Mouse (Mus musculus) thymus, postnatal 0 days (tissue): ENCODE data around the gene Mmp20. TPM values are rescaled to one million over a fixed set of nuclear protein-coding genes. Genes with fewer than 3 reads are reported as not detected.
A peak's percentile ranks its signal among the peaks of the same experiment; 100 is the strongest.

Experiments used
- DNase-seq: peaks from one replicate; pipeline ENCODE4 v3.0.0-alpha.2; 2015; ENCODE audit warnings: low spot score
- polyA plus RNA-seq: library from polyadenylated mRNA; unstranded; fragments of >200 nt; fragmentation: Nextera tagmentation; extraction: Ambion mirVana; gene quantifications from 2 replicates; pipeline ENCODE4 v1.2.1, GENCODE M21; 2015

The Mmp20 gene
- polyA plus RNA-seq, 1 experiment from 2014 or later = 0.08 TPM

DNA sequence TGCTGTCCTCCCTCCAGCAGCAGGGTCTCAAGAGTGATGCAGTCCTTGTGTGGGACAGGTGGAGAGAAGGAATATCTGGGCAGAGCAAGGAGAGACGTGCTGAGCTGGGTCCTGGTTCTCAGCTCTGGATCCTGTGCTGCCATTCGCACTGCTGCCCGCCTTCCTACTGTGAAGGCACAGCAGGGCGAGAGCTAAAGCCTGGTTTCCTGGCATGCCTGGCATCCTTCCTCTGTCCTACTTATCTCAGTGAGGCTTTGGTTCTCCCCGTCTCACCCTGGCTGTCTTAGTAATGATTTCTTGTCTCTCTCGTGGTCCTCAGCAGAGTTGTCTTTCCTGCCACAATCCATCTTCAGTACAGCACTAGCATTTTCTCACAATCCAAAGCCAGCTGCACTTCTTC is 61.8 kb downstream of the Mmp20 start:
- no peak for DNase-seq

DNA sequence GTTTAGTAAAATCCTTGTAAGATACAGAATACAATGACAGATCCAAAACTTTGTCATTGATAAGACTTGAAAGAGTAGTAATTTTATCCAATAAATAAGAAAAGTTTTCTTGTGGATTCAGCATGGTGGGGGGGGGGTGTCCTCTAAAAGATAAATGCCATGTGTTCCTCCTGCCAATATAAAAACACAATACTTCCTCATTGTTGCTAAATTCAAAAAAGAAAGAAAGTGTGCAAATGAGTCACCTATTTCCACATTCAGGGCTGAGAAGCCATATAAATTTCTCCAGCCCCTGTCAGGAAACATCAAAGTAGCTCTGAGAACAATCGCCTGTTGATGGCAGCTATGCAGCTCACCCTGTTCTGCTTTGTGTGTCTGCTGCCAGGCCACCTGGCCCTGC is 63.8 kb downstream of the Mmp20 start, which contains the start of gene Mmp7:
Mmp7 (plus strand) TSS at position 301 of the 400 bp plus-strand sequence.
- DNase-seq = no peak

GRCm38 (mm10) chr9:7693961-7694360 is 65.9 kb downstream of the Mmp20 start:
- no peak for DNase-seq

DNA sequence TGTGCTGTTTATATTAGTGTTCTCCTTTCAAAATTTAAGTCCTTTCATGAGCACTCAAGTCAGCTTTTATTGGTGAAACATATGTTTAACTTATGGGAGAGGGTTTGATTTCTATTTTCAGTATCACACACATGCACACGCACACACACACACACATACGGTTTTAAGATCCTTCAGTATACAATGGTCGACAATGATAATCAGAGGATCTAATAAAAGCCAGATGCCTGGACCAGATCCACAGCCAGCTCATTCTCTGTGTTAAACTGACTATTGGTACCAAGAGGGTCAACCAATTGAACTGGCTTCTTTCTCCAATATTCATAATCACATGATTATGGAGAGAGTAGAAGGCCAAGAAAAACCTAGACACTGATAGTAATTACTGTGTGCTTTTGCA is 67.6 kb downstream of the Mmp20 start:
- no peak for DNase-seq

GRCm38 (mm10) chr9:7708698-7709097 is 80.7 kb downstream of the Mmp20 start:
- no peak for DNase-seq

DNA sequence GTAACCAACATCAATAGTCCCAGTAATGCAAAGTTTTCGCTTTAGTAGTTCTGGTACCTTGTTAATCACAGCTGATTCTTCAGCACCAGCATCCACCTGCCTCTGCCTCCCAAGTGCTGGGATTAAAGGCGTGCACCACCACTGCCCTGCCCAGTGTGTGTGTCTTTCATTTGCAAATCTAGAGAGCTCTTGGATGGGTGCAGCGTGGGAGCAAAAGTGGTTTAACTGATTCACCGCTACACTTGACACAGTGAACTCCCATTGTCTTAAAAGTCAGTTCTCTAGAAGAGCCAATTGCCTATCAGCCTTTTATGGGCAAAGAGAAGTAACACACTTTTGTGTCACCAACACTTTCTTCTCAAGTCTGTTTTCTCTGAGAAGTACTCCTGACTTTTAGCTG is 83.2 kb downstream of the Mmp20 start:
- no peak for DNase-seq

DNA sequence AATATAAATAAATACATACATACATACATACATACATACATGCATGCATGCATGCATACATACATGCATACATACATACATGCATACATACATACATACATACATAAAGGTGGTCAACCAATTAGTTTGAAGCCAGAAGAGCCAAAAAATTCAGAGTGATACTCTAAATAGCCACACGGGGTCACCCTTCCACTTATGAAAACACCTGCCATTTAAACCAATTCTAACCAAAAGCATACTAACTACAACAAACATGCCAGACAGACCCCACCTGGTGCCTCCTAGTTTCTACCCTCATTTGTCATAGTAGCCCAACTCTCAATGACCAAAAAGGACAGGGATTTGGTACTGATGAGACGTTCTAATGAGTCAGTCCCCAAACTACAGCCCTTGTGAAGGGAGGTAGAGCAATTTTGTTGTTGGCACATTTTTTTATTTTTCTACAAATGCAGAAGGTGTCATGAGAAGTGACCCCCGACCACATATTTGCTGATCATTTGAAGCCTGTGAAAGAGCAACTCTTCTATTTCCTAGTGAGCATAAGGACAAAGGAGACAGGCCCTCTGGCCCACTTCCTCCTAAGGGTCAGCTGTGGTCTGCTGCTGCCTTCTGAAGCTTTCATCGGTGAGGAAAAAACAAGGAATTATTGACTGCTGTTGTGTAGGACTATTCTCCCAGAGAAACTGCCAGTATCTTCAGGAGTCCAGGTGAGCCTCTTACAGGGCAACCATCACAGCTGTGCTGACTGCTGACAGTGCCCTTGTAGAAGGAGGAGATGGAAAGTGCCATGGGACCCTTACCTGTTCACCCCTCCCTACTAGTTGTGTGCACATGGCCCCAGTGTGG is 86.3 kb downstream of the Mmp20 start:
- DNase-seq = peak; percentile 77

DNA sequence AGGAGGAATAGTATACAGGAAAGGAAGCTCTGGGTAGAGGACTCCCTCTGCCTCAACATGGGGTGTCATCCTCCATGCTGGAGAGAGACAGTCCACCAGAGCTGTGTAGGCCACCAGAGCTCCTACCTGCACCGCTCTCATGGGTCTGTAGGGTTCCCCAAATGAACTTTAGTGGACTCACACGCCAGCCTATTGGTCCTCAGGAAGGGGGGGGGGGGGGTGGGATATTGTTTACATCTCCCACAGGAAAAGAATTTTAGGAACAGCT is 86.8 kb downstream of the Mmp20 start:
- no peak for DNase-seq

DNA sequence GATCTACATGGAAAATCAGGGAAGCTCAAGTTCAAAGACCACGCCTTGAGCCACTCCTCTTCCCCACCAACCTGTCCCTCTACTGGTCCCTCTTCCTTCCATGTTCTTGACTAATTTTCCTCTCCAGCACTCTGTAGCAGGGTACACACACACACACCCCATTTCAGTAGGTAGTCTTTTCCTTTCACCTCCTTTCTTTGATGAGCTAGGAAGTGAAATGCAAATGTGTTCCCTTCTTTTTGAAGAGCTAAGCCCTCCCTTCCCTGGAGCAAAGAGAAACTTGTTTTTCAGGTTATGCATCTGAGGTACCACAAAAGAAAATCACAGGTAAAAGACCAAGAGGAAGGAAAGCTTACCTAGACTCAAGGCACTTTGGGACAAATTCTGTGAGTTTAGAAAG is 93.5 kb downstream of the Mmp20 start:
- DNase-seq = no peak

Other genes with a start within 250 kb of the Mmp20 start
- gene Mmp1b, start 240.2 kb upstream of the Mmp20 start, polyA plus RNA-seq = not detected in 2 replicates
- gene Mmp3, start 182.4 kb upstream of the Mmp20 start, polyA plus RNA-seq = 0.18 and 0.26 TPM in 2 replicates
- 0.13 TPM in 1 of 2 replicates, not detected in the other for gene Mmp10, start 125.9 kb upstream of the Mmp20 start, polyA plus RNA-seq
- gene Mmp8, start 69.8 kb upstream of the Mmp20 start, polyA plus RNA-seq = 0.31 and 0.55 TPM in 2 replicates
- gene Mmp27, start 56.8 kb upstream of the Mmp20 start, polyA plus RNA-seq = 0.21 and 0.34 TPM in 2 replicates
- gene Mmp7, start 63.9 kb downstream of the Mmp20 start, polyA plus RNA-seq = 0.38 and 0.90 TPM in 2 replicates
- 114 and 125 TPM in 2 replicates for gene Tmem123, start 135.8 kb downstream of the Mmp20 start, polyA plus RNA-seq
- 60.0 and 60.6 TPM in 2 replicates for gene Birc2, start 208.8 kb downstream of the Mmp20 start, polyA plus RNA-seq
- gene Birc3, start 245.0 kb downstream of the Mmp20 start, polyA plus RNA-seq = 32.9 and 34.4 TPM in 2 replicates